10 mouse cellular contexts compared by ENCODE assay signal in genomic region chr17:31751262-31751661, GRCm38 (mm10).
DNase-seq lines count a peak whose midpoint lies in the region; ATAC-seq and TF ChIP-seq lines count a peak whose summit lies in the region.
"Had no signal": no experiment of that assay in that cellular context is flagged by ENCODE, and none has a peak within 500 bp of the region (broad histone marks: within the 10 kb centered on the region; RNA-seq: fewer than 3 reads in every experiment).

No protein-coding gene starts in this region.

- no peak overlapping the region for H3K9ac ChIP-seq in kidney, embryonic 16.5 days (replicated peaks; ENCODE audit: low read length)
- no peak overlapping the region for H3K9ac ChIP-seq in CH12.LX (ENCODE audit: insufficient read depth, low read depth)
- H3K9ac ChIP-seq: lung, embryonic 15.5 days had no signal

- no peaks in the 10 kb centered on the region for H3K27me3 ChIP-seq in kidney, embryonic 16.5 days (ENCODE audit: insufficient read depth, low read length)
- no peaks in the 10 kb centered on the region for H3K27me3 ChIP-seq in CH12.LX (replicated peaks)
- H3K27me3 ChIP-seq in spleen, adult 2 months (ENCODE audit: control insufficient read depth, insufficient read depth, low read length) = no peaks in the 10 kb centered on the region
- no peaks in the 10 kb centered on the region for H3K27me3 ChIP-seq in embryonic facial prominence, embryonic 10.5 days (replicated peaks; ENCODE audit: low read depth, poor library complexity, severe bottlenecking)
- H3K27me3 ChIP-seq: lung, embryonic 15.5 days had no signal

- H3K4me2 ChIP-seq in kidney, embryonic 16.5 days (replicated peaks; ENCODE audit: low read depth, low read length) = no peak overlapping the region
- no peak overlapping the region for H3K4me2 ChIP-seq in CH12.LX (ENCODE audit: insufficient read depth, low read depth, poor library complexity, severe bottlenecking)
- H3K4me2 ChIP-seq: lung, embryonic 15.5 days had no signal

- no peak for TF ChIP-seq EP300 in CH12.LX (IDR thresholded peaks at IDR 0.05; ENCODE audit: low read length)

- no peak overlapping the region for H3K27ac ChIP-seq in kidney, embryonic 16.5 days (ENCODE audit: low read length)
- H3K27ac ChIP-seq in CH12.LX (ENCODE audit: insufficient read depth, low read depth) = peak overlapping the region; percentile 92
- H3K27ac ChIP-seq in spleen, adult 2 months (ENCODE audit: insufficient read depth, low read length) = no peak overlapping the region
- no peak overlapping the region for H3K27ac ChIP-seq in embryonic facial prominence, embryonic 10.5 days (replicated peaks)
- H3K27ac ChIP-seq: lung, embryonic 15.5 days had no signal

- no peak for ATAC-seq in kidney, embryonic 16.5 days (ENCODE audit: low FRiP score, low TSS enrichment)
- ATAC-seq in granulocyte monocyte progenitor cell, adult 5-6 weeks (replicated peaks; ENCODE audit: poor library complexity, severe bottlenecking) = peak; percentile 33

- DNase-seq in kidney, adult 8-10 months = peak; percentile 27 to 37
- no peak for DNase-seq in CH12.LX (ENCODE audit: extremely low read depth)
- peak; percentile 38 to 63 for DNase-seq in spleen, adult 2 months (ENCODE audit: low read depth in 1 of 2, low spot score in 2 of 2)
- no peak for DNase-seq in urinary bladder, postnatal 10 days (ENCODE audit: low spot score)
- DNase-seq in embryonic facial prominence, embryonic 10.5 days (ENCODE audit: low spot score) = no peak
- DNase-seq: cerebellum, postnatal 14 days; gastrocnemius, postnatal 14 days had no signal

- TF ChIP-seq POLR2A in CH12.LX (IDR thresholded peaks at IDR 0.05; ENCODE audit: low read depth, low read length) = no peak
- no peak for TF ChIP-seq POLR2A in spleen, adult 2 months (IDR thresholded peaks at IDR 0.05; ENCODE audit: low read depth, low read length)

- dilution Hi-C loops in CH12.LX (cut with MboI; ENCODE audit: extremely low pct_ligation_motif_present, extremely low pct_unique_long_range_greater_than_20kb, low sequenced_read_pairs) = no loop called here

- no peak overlapping the region for H3K4me3 ChIP-seq in kidney, embryonic 16.5 days (ENCODE audit: low read length)
- no peak overlapping the region for H3K4me3 ChIP-seq in CH12.LX (replicated peaks in 1 of 3; ENCODE audit: low read depth in 2 of 3, low read length in 2 of 3, poor library complexity in 1 of 3)
- H3K4me3 ChIP-seq in spleen, adult 2 months (ENCODE audit: extremely low read depth, insufficient read depth, insufficient read length) = no peak overlapping the region
- H3K4me3 ChIP-seq in embryonic facial prominence, embryonic 10.5 days = no peak overlapping the region
- H3K4me3 ChIP-seq: lung, embryonic 15.5 days had no signal

- peak; percentile 93 for TF ChIP-seq RAD21 in CH12.LX (IDR thresholded peaks at IDR 0.05; ENCODE audit: low read depth, low read length)

- peaks cover 19% of the 10 kb centered on the region for H3K4me1 ChIP-seq in kidney, embryonic 16.5 days (ENCODE audit: insufficient read depth, low read length)
- peaks cover 61 to 94% of the 10 kb centered on the region in 2 experiments for H3K4me1 ChIP-seq in CH12.LX (ENCODE audit: control insufficient read depth in 1 of 2, insufficient read depth in 2 of 2)
- peaks cover 34% of the 10 kb centered on the region; the same call in 1 of the 2 replicates for H3K4me1 ChIP-seq in spleen, adult 2 months (ENCODE audit: control insufficient read depth, insufficient read depth, insufficient read length)
- peaks cover 25% of the 10 kb centered on the region for H3K4me1 ChIP-seq in embryonic facial prominence, embryonic 10.5 days

- peak; percentile 15 to 99; a peak in 2 of 4 replicates for TF ChIP-seq CTCF in CH12.LX (conservative IDR thresholded peaks at IDR 0.05 in 1 of 2, IDR thresholded peaks at IDR 0.05 in 1 of 2; ENCODE audit: low read depth in 2 of 2, low read length in 2 of 2)
- peak; percentile 84; the same call in 1 of the 2 replicates for TF ChIP-seq CTCF in spleen, adult 2 months (IDR thresholded peaks at IDR 0.05; ENCODE audit: extremely low read depth, insufficient read depth, insufficient read length, insufficient replicate concordance)

- 86% methylated on average over 2 of the region's 2 CpGs for WGBS in kidney, embryonic 16.5 days
- WGBS in spleen, adult 2 months = 70% methylated on average over 2 of the region's 2 CpGs
- WGBS in embryonic facial prominence, embryonic 10.5 days = 73% methylated on average over 2 of the region's 2 CpGs

- H3K9me3 ChIP-seq in kidney, embryonic 16.5 days (ENCODE audit: low read length) = peaks cover 5% of the 10 kb centered on the region; the same call in 1 of the 2 replicates
- H3K9me3 ChIP-seq in CH12.LX (replicated peaks; ENCODE audit: low read length) = no peaks in the 10 kb centered on the region
- 0 out of 2 replicates have a peak, but pooled peaks cover 7% of the 10 kb centered on the region for H3K9me3 ChIP-seq in embryonic facial prominence, embryonic 10.5 days
- H3K9me3 ChIP-seq: lung, embryonic 15.5 days had no signal

- no peaks in the 10 kb centered on the region for H3K36me3 ChIP-seq in kidney, embryonic 16.5 days (ENCODE audit: insufficient read depth, low read length)
- H3K36me3 ChIP-seq in CH12.LX (replicated peaks in 1 of 2; ENCODE audit: control insufficient read depth in 1 of 2, insufficient read depth in 1 of 2, low read length in 1 of 2) = peaks cover 0 to 1% of the 10 kb centered on the region in 2 experiments
- no peaks in the 10 kb centered on the region for H3K36me3 ChIP-seq in spleen, adult 2 months (ENCODE audit: control insufficient read depth, insufficient read depth, low read length)
- no peaks in the 10 kb centered on the region for H3K36me3 ChIP-seq in embryonic facial prominence, embryonic 10.5 days (replicated peaks)
- H3K36me3 ChIP-seq: lung, embryonic 15.5 days had no signal

- H3K79me2 ChIP-seq in CH12.LX (replicated peaks; ENCODE audit: control insufficient read depth, extremely low read depth, insufficient read depth, poor library complexity, severe bottlenecking) = no peaks in the 10 kb centered on the region

- in situ Hi-C loops in CH12.LX (cut with MboI; ENCODE audit: low pct_ligation_motif_present, low pct_unique_long_range_greater_than_20kb, low sequenced_read_pairs) = no loop called here

TF ChIP-seq in CH12.LX, 34 proteins besides CTCF, POLR2A, EP300 and RAD21:
- TF ChIP-seq RCOR1 (conservative IDR thresholded peaks at IDR 0.05; ENCODE audit: low read depth, low read length) (no peak), TCF12 (IDR thresholded peaks at IDR 0.05; ENCODE audit: low read depth, low read length) (peak; percentile 57), SMC3 (IDR thresholded peaks at IDR 0.05; ENCODE audit: low read depth, low read length) (peak; percentile 99), MAZ (IDR thresholded peaks at IDR 0.05; ENCODE audit: low read depth, low read length) (0 out of 2 replicates have a peak, but pooled peaks have one; percentile 60), BHLHE40 (IDR thresholded peaks at IDR 0.05; ENCODE audit: low read depth, low read length) (0 out of 2 replicates have a peak, but pooled peaks have one; percentile 19), NELFE (IDR thresholded peaks at IDR 0.05; ENCODE audit: low read depth, low read length) (peak; percentile 72; the same call in 1 of the 2 replicates), MEF2A (IDR thresholded peaks at IDR 0.05; ENCODE audit: borderline replicate concordance, low read depth, low read length) (peak; percentile 48; the same call in 1 of the 2 replicates), IRF4 (IDR thresholded peaks at IDR 0.05; ENCODE audit: low read depth, low read length) (peak; percentile 39; the same call in 1 of the 2 replicates), ZKSCAN1 (IDR thresholded peaks at IDR 0.05; ENCODE audit: borderline replicate concordance, low read depth, low read length) (no peak), ELF1 (IDR thresholded peaks at IDR 0.05; ENCODE audit: low read depth, low read length) (peak; percentile 48; the same call in 1 of the 2 replicates), GABPA (IDR thresholded peaks at IDR 0.05; ENCODE audit: insufficient replicate concordance, low read depth, low read length) (no peak), ZC3H11A (IDR thresholded peaks at IDR 0.05; ENCODE audit: low read depth, low read length) (peak; percentile 93), NRF1 (IDR thresholded peaks at IDR 0.05; ENCODE audit: low read depth, low read length) (no peak)
TF ChIP-seq in CH12.LX: peak in this region for 9.

Comparison
In these comparisons a context has a peak if more than half of its experiments do, and no peak if none do; other contexts are left out.
1. DNase-seq: peak in kidney, adult 8-10 months (2 of 2) and spleen, adult 2 months (2 of 2); none in CH12.LX (single experiment), urinary bladder, postnatal 10 days (single experiment) and embryonic facial prominence, embryonic 10.5 days (single experiment).